ENCODE assay signal across 15 mouse cellular contexts in genomic region chr17:64333956-64334355, GRCm38 (mm10). TPM values are rescaled to one million over a fixed set of nuclear protein-coding genes. Genes with fewer than 3 reads are reported as not detected.
DNase-seq lines count a peak whose midpoint lies in the region.
"Had no signal": no experiment of that assay in that cellular context is flagged by ENCODE, and none has a peak within 500 bp of the region (broad histone marks: within the 10 kb centered on the region; RNA-seq: fewer than 3 reads in every experiment).

No protein-coding gene starts in this region.

- intact Hi-C loops in heart, postnatal 10 days (cut with DNase I), result loop anchor here (2.0 to 10.0 kb wide), 2 partner anchors 41 to 469 kb away; partner anchors contain the start of genes A930002H24Rik and Fer

- peak; percentile 20 for DNase-seq in adrenal gland, adult 8-10 months
- DNase-seq in adrenal gland, adult 18-20 months (ENCODE audit: low spot score in 2 of 2), result no peak
- DNase-seq in NIH3T3 (ENCODE audit: low read depth), result peak; percentile 76
- peak; percentile 20 to 57 for DNase-seq in adrenal gland, postnatal 36 days
- DNase-seq in naive thymus-derived CD4-positive, alpha-beta T cell, adult 2 months (ENCODE audit: low read depth), result peak; percentile 18
- no peak for DNase-seq in lung, postnatal 36 days
- DNase-seq in kidney, postnatal 14 days, result no peak
- no peak for DNase-seq in heart, postnatal 10 days
- DNase-seq: cerebellum, adult 11-12 months; cerebellum, adult 9-10 months; cerebellum, postnatal 25 days; gastrocnemius, postnatal 36 days; heart, adult 11 months; heart, postnatal 14 days; kidney, adult 18-20 months had no signal

RNA-seq across cellular contexts. Expression of gene Pja2, which starts 2.2 kb away (rescaled TPM):
- 100 to 1,000 TPM in 1 of 4 experiments, 10 to 100 TPM in 3; 77.5 to 102 (median 90.7) TPM for total RNA-seq in adrenal gland, adult 8-10 months (2022)
- 10 to 100 TPM; 71.3 to 73.3 TPM for total RNA-seq in adrenal gland, adult 18-20 months (2021)
- 10 to 100 TPM; 73.0 to 82.3 TPM for total RNA-seq in adrenal gland, postnatal 36 days (2021)
- 100 to 1,000 TPM; 140 to 148 TPM for total RNA-seq in heart, postnatal 10 days (2021)

Comparison
In these comparisons a context has a peak if more than half of its experiments do, and no peak if none do; other contexts are left out.
1. DNase-seq: peak in adrenal gland, adult 8-10 months (single experiment), NIH3T3 (single experiment), adrenal gland, postnatal 36 days (2 of 2) and naive thymus-derived CD4-positive, alpha-beta T cell, adult 2 months (single experiment); none in adrenal gland, adult 18-20 months (0 of 2), lung, postnatal 36 days (single experiment), kidney, postnatal 14 days (single experiment) and heart, postnatal 10 days (0 of 2).